Mouse (Mus musculus): ENCODE measurements at regions not wholly inside any gene's neighbourhood (a gene's known extent, or its start where the extent isn't known, plus 50 kb on each side); places are given as distances from the start of the nearest gene placed in this dataset.
A peak's percentile ranks its signal among the peaks of the same experiment; 100 is the strongest.

DNA sequence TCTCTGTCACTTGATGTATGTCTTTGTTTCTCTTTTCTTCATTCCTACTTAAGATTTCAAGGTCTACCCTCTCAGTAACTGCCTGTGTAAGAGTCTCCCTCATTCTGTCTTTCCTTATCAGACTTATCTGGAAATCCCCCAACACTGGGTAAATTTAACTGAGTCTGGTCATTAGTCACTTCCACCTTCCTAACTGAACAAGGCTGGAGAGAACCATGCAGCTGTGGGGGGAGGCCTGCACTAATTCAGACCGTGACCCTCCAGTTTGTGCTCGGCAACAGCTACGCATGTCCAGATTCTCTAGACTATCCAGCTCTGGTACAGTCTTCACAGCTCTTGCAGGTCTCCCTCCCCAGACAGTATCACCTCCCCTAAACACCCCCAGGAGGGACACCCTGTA is 103.3 kb downstream of the Prox1 start:
- no peak for DNase-seq

- DNase-seq = no peak
These were observed 104.1 kb downstream of the Prox1 start for GRCm38 (mm10) chr1:190066426-190066825.

DNA sequence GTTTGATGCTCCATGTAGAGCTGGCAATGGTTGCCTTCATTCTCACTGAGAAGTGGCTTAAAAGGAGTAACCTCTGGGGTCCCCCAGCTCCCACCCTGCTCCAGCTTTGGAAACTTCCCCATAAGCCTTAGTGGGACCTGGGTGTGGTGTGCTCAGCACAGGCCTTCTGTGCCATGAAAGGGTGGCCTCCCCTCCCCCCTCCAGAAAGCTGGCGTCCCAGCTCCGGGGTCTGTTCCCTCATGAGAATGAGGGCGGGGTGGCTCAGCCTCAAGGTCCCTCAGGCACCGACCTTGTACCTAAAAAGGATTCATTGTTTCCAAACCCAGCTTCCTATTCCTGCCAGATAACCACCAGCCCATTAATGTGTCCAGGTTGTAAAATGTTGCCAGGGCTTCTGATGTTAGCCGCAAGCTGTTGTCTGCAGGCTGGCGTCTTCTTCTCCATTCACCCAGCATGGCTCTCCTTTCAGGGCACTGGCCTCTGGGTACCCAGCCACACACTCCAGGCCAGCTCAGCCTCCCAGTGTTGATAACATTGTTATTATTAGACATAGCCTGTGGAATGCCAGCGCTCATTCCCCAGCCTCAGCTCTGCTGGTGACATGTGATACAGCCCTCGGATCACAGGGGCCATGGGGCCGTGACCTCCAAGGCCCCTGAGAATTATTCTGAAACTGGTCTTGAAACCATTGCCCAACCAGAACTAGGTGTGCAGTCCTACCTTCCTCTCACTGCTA is 108.8 kb downstream of the Prox1 start:
- no peak for DNase-seq

DNA sequence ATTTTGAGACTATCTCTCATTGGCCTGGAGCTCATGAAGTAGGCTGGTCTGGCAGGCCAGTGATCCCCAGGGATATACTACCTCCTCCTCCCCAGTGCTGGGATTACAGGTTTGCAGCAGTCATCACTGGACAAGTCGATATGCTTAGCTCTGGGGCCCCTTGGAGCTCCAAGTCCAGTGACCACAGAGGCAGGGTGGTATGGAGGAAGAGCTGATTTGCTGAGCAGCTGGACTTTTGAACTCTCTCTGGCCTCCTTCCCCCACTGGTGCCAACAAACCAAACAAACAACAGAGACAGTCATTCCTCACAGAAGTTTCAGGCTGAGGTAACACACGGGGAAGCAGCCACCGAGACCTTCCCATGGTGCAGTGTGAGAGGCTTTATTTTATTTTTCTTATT is 111.5 kb downstream of the Prox1 start:
- DNase-seq = no peak

DNA sequence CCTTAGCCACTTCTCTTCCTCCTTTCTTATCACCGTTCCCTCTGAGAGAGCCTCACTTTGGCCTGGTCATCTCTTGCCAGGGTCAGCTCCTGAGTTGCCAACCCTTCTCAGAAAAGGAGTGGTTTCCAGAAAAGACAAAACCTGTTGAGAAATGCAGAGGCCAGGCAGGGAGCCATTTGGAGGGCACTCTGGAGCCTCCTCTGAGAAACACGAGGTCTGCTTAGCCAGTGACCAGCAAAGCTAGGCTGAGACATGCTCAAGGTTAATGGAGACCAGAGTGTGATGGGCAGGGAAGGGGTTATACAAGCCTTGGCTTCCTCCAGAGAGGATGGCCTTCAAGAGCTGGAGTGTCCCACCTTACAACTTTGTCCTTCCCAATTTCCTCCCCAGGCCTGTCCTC is 113.6 kb downstream of the Prox1 start:
- no peak for DNase-seq

- DNase-seq = no peak
These were observed 118.6 kb downstream of the Prox1 start for GRCm38 (mm10) chr1:190051903-190052302.

- no peak for DNase-seq
These were observed 121.9 kb downstream of the Prox1 start for GRCm38 (mm10) chr1:190048521-190049170.

GRCm38 (mm10) chr1:190047201-190047600 is 123.3 kb downstream of the Prox1 start:
- DNase-seq = no peak

DNA sequence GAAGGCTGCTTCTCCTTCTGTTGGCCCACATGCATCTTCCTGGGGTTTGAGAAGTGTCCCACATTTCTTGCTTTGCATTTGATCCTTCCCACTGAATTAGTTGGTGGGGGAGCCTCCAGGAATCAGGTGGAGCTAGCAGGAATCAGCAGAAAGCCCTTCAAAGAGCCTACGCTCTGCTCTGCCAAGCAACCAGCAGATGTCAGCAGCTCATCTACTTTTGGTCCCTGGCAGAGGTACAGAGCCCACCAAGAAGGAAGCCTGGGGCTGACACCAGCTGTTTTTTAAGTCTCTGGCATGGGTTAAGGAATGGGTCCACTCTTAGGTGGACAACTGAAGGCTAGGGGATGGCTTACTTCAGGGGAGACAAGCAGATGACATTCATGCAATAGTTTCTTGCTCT is 123.6 kb upstream of the Smyd2 start:
- DNase-seq = peak; percentile 48 to 64

GRCm38 (mm10) chr1:190044036-190044435 is 121.9 kb upstream of the Smyd2 start:
- no peak for DNase-seq

- DNase-seq = no peak
These were observed 121.0 kb upstream of the Smyd2 start for GRCm38 (mm10) chr1:190043156-190043555.

- no peak for DNase-seq
These were observed 120.0 kb upstream of the Smyd2 start for GRCm38 (mm10) chr1:190042197-190042596.

GRCm38 (mm10) chr1:190041096-190041706 is 119.0 kb upstream of the Smyd2 start:
- DNase-seq = no peak

DNA sequence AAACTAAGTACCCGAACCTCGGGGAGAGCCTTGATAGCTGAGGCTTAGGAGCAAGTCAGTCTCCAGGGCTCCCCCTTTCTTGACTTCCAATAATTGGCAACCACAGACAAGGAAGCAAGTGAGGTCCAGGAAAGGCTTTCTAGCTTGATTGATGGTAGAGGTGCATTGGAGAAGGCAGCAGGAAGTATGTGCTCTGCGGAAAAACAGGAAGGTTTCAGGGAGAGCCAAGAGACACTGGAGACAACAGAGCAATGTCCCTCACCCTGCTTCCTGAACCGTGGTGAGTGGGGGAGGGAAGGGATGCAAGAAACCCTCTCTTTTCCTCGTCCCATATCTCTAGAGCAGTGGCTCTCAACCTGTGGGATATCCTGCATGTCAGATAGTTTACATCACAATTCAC is 115.9 kb upstream of the Smyd2 start:
- DNase-seq = no peak

- no peak for DNase-seq
These were observed 114.6 kb upstream of the Smyd2 start for GRCm38 (mm10) chr1:190036726-190037125.

DNA sequence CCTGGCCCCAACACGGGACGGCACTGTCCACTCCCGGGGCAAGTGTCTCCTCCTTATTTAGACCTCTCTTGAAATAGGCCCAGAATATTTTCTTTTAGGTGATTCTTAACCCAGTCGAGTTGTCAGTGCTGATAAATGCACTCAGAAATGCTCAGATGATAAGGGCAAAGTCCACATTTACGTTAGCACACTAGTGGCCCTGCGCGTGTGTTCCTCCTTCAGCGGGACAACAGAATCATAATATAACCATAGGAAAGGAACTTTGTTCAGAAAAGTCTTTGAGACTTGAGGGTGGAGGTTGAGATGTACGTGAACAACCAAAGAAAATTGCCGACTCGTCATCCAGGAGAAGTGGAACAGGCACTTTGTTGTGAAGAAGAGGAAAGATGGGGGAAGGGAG is 113.8 kb upstream of the Smyd2 start:
- DNase-seq = no peak

GRCm38 (mm10) chr1:190034091-190034490 is 111.9 kb upstream of the Smyd2 start:
- no peak for DNase-seq

GRCm38 (mm10) chr1:190027536-190027935 is 105.4 kb upstream of the Smyd2 start:
- DNase-seq = no peak

GRCm38 (mm10) chr1:190009466-190009865 is 87.3 kb upstream of the Smyd2 start:
- DNase-seq = no peak

DNA sequence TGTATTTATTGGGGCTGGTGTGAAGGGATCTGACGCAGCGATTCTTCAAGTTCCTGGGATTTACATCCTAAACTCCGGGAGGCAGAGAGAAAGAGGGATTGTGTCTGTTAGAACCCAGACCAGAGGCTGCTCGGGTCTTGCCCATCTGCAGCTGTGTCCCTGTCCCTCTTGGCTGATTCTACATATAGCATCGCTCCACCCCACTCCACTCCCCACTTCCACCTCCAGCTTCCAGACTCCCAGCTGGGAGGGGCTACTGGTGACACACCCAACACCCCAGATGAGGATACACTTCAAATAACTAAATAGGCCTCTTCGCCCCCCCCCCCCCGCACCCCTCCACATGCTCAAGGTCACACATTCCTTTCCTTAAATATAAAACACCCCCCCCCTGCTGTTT is 85.1 kb upstream of the Smyd2 start:
- DNase-seq = no peak

GRCm38 (mm10) chr1:190001084-190001483 is 78.9 kb upstream of the Smyd2 start:
- DNase-seq = peak in 1 of 2 experiments; percentile 14

DNA sequence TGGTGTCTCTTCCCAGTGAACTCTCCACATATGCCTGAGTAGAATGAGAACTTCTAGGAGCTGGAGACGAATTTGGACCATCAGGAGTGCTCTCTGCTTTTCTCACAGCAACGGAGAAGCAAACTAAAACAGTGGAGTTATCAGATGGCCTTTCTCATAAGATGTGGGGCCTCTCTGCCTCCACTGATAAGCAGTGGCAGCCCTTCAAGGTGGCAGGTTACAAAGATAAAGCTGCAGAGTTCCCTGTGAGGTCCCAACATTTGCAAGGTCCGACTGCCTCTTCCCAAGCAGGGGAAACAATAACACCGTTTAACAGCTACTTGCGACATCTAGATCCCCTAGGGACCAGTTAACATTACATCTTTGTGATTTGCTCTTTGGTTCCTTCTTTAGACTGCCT is 71.5 kb upstream of the Smyd2 start:
- no peak for DNase-seq

DNA sequence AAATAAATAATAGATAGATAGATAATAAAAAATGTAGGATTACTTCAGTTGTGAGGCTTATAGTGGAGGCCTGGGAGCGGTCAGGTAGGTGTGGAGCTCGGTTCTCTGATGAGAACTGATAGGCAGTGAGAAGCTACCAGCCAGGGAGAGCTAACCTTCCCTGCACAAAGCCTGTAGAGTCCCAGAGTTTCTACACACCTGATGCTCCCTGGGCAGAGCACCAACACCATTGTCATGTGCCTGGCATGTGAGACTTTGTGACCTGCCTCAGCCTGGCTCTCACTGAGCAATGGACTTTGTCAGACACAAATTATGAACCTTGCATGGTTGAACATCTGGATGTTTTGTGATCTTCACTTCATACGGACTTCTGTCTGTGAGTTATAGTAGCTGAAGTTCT is 71.1 kb upstream of the Smyd2 start:
- DNase-seq = no peak

GRCm38 (mm10) chr1:189991089-189991488 is 68.9 kb upstream of the Smyd2 start:
- no peak for DNase-seq

All from kidney, postnatal 4 days (tissue).